Mouse (Mus musculus): ENCODE results near the gene Stfa1.
"Not testable (repeated sequence)": the region's sequence is repeated elsewhere in the genome, so short reads cannot be mapped to it uniquely, and the experiment has no call there.

GRCm38 (mm10) chr16:36260585-36260984 is 16.2 kb upstream of the Stfa1 start:
- TF ChIP-seq ZC3H11A (IDR thresholded peaks at IDR 0.05; ENCODE audit: borderline replicate concordance, low read depth, low read length); HCFC1 (IDR thresholded peaks at IDR 0.05; ENCODE audit: borderline replicate concordance, insufficient read depth, low read length): not testable (repeated sequence)
